Mouse (Mus musculus): ENCODE results near the gene Inhbc.

DNA sequence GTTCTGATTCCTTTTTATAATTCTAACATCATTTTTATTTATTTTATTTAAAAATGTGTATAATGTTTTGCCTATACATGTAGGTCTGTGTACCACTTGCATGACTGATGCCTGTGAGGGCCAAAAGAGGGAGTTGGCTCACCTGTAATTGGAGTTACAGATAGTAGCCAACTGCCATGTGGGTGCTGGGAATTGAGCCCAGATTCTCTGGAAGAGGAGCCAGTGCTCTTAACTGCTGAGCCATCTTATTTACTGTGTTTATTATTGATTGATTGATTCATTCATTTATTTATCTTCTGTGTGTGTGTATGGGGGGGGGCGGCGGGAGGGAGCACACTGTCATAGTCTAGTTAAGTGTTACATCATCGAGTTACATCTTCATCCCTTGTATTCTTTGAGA lies 34.5 kb upstream of the Inhbc start:
- TF ChIP-seq POLR2A (IDR thresholded peaks at IDR 0.05; ENCODE audit: insufficient read depth, low read length) (no peak), CTCF (IDR thresholded peaks at IDR 0.05; ENCODE audit: low read depth, low read length) (no peak), EP300 (IDR thresholded peaks at IDR 0.05; ENCODE audit: insufficient read depth, low read depth, low read length) (no peak)

Data from ES-Bruce4 (cell line).